Mouse (Mus musculus) CD4-positive, CD25-positive, alpha-beta regulatory T cell, adult 4 months (primary cell): ENCODE results near the gene Bcas1. TPM values are rescaled to one million over a fixed set of nuclear protein-coding genes. Genes with fewer than 3 reads are reported as not detected.

Source experiments
- ATAC-seq: one replicate; pipeline ENCODE4 v1.8.0; 2017
- polyA plus RNA-seq, 2 experiments: library from polyadenylated mRNA; unstranded; fragments of 100-300 nt; shearing (Covaris generic); gene quantifications; one replicate each; pipeline ENCODE4 v1.2.1; 2017

Gene Bcas1
- polyA plus RNA-seq, 2 experiments from 2014 or later = 5.1 to 8.0 TPM

DNA sequence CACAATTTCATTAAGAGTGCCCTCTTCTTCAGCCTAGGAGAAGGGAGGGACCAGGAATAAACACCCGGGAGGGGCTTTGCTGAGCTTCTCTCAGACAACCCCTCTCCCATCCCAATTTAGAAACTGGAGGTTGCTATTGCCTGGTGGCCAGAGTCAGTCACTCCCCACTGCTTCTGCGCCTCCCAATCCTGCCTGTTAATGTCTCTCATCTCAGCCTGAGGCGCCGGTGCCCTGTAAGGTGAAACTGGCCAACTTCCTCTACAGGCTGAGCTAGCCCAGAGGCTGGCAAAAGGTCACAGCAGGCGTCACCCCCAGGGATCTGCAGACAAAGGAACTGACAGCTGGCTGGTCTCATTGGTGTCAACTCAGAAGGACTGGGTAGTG is 82.2 kb downstream of the Bcas1 start:
- peak; percentile 21 for ATAC-seq

- ATAC-seq = no peak
These were observed 82.9 kb downstream of the Bcas1 start for GRCm38 (mm10) chr2:170344502-170345409.

GRCm38 (mm10) chr2:170343819-170344317 is 83.8 kb downstream of the Bcas1 start:
- ATAC-seq = no peak

DNA sequence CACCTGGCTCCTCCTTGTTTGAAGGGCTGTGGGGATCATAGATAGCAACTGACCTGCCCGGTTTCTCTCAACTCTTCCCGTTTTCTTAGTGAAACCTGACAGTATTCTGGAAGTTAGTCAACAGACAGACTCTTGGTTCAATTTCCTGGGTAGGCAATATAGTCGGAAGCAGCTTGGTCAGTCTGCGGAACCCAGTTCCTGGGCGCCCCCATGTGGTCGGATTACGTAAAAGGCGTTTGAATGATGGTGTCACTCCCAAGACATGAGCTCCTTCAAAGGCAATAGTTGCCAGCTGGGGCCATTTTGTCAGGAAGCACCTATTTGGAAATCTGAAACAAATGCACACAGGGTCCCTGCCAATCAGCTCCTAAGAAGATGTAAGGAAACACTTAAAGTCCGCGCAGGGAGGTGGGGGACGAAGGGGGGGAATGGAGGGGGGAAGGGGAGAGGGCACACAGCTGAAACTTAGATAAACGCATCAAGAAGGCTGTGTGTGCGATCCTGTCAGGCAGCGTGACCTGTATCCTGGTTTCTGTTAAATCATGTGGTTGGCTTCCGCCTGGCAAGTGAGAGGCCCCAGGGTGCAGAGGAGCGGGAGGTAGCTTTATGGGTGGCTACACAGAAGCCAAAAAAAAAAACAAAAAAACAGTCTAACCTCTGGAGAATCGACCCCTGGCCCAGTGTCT is 84.4 kb downstream of the Bcas1 start:
- no peak for ATAC-seq

GRCm38 (mm10) chr2:170342312-170342830 is 85.3 kb downstream of the Bcas1 start:
- no peak for ATAC-seq

DNA sequence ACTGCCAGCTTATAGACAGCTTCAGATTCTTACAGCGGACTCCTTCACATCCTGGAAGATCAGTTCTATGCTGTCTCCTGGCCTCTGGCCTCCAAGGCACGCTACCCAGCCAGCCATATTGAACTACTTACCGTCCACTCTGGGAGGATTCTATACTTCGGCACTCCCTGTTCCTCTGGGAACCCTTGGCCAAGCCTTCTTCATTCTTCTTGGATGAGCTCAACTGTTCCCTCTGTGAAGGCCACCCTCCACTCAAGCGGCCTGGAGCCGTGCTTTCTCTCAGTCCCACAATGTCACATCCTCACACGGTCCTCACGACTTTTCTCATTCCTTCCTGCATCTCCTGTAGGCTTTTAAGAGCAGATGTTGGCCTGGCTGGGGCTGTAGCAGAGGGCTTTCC is 86.5 kb downstream of the Bcas1 start:
- ATAC-seq = no peak

GRCm38 (mm10) chr2:170336266-170336760 is 91.3 kb downstream of the Bcas1 start:
- ATAC-seq = no peak

DNA sequence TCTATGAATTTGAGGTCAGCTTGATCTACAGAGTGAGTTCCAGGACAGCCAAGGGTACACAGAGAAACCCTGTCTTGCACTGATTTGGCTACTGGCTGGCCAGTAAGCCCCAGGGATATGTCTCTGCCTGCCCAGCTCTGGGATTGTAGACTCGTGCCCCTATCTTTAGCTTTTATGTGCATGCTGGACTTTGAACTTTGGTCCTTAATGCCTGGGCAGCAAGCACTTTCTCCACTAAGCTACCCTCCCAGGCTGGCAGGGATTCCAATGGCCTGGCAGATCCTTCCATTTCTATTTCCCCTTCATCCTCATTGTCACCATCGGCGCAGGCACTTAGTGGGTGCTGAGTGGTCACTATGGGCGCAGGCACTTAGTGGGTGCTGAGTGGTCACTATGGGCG is 92.5 kb downstream of the Bcas1 start:
- no peak for ATAC-seq

DNA sequence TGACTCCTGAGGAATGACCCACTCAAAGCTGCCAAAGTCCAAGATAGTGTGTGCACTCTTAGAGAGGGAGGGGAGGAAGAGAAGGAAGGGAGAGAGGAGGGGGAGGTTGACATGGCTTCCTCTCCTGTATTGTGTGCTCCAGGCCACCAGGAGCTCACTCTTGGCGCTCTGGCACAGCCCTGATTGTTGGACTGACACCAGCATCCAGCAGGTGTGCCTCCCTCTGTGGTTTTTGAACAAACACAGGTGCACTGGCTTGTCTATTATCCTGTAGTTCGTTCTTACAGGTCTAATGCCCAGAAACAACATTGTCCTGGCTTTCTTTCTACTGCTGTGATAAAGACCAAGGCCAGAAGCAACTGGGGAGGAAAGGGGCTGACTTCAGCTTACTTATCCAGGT is 95.8 kb downstream of the Bcas1 start:
- no peak for ATAC-seq

- no peak for ATAC-seq
These were observed 97.2 kb downstream of the Bcas1 start for GRCm38 (mm10) chr2:170330466-170330865.

DNA sequence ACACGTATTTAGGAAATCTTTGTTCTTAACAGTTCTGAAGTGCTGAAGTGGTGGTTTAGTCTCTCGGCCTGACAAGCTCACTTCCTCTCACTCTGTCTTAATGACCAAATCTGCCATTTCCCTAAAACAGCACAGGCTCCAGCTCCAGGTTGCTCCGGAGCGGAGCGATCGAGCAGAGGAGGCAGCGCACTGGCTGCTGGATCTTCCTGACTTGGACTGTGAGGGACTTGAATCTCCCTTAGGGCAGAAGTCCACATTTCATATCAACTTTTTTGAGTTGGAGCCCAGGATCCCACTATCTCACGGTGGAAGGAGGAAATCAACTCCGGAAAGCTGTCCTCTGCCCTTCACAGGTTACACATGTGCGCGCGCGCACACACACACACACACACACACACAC is 97.7 kb downstream of the Bcas1 start:
- ATAC-seq = no peak

DNA sequence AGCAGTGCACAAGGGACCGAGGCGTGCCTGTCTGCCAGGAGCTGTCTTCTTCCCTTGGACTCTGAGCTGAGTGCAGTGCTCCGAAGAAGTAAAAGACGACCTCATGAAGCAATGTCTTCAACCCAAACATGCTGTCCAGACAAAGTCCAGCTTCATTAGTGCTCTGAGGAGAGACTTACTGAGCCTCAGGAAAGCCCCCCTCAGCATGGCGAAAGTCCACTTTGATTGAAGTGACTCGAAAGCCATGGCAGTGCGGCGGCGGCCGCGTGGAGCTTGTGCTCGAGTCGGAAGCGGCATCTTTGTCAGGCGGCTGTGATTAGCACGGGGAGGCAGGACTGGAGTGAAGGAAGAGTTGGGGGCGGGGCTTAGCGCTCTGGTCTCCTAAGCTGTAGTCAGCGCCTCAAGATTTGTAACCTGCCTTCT is 103.7 kb downstream of the Bcas1 start:
- peak; percentile 30 for ATAC-seq

DNA sequence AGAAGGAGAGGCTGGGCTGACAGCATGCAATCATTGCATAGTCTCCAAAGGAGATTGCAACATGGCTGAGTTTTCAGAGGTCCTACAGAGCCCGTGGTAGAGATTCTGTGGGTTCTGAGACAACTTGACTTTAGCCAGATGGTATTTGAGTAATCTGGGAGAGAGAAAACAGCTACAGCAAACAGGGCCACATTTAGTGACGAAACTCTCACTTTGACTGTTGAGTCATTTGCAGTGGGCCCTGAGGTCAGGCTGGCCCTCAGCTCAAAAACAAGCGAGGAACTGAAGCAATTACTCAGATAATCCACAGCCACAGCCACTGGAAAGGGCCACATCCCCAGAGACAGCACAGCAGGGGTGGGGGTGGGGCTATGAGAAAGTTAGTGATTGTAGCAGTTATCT is 105.6 kb downstream of the Bcas1 start:
- no peak for ATAC-seq

DNA sequence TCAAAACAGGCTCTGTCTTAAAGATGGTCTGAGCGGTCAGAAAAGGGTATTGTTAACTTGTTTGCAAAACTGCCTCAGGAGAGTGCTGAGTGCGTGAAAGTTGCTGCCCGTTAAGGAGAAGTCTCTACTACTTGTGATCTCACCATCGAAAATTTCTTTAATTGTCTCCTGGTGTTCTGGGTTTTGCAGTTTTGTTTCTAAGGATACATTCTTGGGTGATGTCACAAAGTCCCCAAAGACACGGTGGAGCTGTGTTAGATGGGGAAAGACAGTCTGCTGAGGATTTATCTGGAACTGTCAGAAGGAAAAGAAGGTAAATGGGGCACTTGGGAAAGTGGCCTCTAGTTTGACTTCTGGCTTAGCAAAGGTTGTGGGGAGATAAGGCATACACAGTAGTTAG is 106.1 kb downstream of the Bcas1 start:
- ATAC-seq = no peak

GRCm38 (mm10) chr2:170319533-170320463 is 107.8 kb downstream of the Bcas1 start:
- ATAC-seq = no peak

DNA sequence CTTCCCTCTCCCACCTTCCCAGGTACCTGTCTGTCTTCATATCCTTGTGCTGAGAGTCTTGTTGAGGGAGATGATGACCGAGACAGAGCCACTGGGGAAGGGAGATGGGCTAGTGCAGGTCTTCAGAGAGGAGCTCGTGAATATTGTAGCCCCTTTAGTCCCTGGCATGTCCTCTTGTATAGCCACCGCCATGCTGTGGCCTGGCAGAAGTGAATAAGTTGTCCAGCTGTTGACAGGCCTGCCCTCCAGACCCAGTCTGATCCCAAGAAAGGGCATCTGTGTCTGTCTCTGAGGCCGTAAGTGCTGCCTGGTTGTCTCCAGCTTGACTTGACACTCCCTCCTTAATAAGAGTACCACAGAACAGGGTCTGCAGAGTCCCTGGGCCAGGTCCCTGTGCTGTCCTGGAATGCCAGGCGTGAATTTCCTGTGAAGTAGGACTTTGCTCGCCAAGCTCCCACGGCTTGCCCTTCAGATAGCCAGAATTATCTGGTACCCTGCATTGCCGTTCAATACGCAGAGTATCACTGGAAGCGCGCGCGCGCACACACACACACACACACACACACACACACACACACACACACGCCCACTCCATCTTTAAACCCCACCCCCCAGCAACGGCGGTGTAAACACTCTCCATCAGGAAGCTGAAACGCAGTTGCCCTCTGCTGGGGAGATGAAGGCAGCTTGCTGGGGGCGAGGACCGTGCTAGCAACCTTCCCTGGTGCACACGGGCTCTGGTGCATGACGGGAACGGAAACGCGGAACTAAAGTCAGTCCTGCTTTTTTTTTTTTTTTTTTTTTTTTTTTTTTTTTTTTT is 108.7 kb downstream of the Bcas1 start:
- ATAC-seq = peak; percentile 99

DNA sequence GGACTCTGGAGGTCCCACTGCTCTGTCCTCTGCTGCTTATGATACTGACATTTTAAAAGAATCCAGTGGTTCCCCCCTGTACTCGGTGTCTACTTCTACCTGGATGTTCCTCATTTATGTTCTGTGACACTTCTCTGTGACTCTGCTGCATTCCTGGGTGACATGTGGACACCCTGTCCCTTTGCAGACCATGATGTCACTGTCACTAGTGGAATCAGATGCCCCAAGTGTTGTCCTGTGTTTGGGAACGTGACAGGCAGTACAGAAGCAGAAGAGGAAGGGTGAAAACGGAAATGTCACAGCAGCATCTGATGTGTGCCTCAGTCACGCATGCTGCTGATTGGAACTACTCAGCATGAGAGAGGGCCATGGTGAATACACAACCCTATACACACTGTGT is 110.9 kb downstream of the Bcas1 start:
- ATAC-seq = no peak

DNA sequence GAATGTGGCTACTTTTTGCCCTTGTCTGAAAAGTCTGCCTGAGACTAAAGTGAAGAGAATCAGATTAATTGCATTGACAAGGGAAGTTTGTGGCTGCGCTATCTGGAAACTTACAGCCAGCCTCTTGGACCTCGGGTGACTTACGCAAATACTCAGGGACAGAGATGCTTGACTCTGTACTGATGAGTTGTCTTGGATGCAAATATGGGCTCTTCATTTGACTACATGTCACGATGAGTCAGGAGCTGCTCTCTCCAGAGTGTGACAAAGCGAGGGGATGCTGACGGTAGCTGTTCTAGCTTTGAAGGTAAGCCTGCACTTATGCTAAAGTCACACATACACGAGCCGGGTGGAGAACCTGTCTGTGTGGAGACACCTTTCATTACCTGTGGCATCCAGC is 111.3 kb downstream of the Bcas1 start:
- ATAC-seq = no peak

GRCm38 (mm10) chr2:170310988-170311359 is 116.7 kb downstream of the Bcas1 start:
- ATAC-seq = no peak

DNA sequence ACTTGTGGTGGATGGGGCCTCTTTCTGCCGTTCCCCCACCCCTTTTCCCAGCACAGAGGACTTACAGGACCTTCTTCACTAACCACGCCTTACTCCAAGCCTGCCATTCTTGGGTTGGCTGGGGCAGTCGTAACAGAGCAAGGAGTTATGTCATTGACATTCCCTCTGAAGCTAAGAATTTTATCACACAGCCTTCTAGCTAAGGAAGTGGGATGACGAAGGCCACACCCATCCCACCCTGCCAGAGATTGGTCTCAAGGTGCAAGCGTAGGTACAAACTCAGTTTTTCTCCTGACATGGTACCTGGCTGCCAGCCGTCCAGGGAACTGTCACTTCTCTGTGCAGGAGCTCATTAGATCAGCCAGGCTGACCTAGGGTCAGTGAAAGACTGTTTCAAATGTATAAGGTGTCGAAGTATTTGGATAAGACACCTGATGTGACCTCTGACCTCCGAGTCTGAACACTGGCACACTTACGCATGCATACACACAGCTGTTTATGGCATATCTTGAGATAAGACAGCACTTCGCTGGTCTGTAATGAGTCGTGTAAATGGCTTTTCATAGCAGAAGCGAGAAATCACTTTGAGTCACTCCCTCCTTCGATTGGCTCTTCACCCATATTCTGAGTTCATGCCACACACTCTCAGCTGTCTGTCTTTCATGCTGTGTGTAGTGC is 117.2 kb downstream of the Bcas1 start:
- ATAC-seq = no peak

DNA sequence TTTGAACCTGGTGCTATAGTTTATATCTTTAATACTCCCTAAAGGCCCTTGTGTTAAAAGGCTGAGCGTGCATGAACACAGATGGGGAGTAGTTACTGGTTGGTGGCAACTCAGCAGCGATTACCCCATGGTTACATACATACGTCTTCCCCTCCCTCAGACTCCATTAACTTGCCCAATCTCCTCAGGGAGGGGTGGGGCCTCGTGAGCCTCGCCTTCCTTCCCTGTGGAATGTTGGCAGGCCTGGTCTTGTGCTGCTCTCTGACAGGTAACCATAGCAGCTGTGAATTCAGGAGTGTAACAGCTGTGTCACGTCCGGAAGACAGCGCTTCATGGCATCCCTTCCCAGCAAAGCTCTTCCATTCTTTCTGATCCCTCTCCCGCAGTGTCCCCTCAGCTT is 118.7 kb downstream of the Bcas1 start:
- no peak for ATAC-seq
